ENCODE assay signal across 8 mouse cellular contexts in genomic region chr1:55194064-55194915, GRCm38 (mm10). TPM values are rescaled to one million over a fixed set of nuclear protein-coding genes. Genes with fewer than 3 reads are reported as not detected.
DNase-seq lines count a peak whose midpoint lies in the region; ATAC-seq lines count a peak whose summit lies in the region.

No protein-coding gene starts in this region.

- peak overlapping the region; percentile 40 for H3K4me2 ChIP-seq in hindbrain, embryonic 13.5 days
- peak overlapping the region; percentile 49 for H3K4me2 ChIP-seq in midbrain, embryonic 16.5 days (ENCODE audit: low read length)

- H3K4me1 ChIP-seq in hindbrain, embryonic 13.5 days (replicated peaks), result peaks cover 32% of the 10 kb centered on the region
- peaks cover 21% of the 10 kb centered on the region for H3K4me1 ChIP-seq in midbrain, embryonic 16.5 days (ENCODE audit: control insufficient read depth, insufficient read depth, low read length)

- no peaks in the 10 kb centered on the region for H3K9me3 ChIP-seq in hindbrain, embryonic 13.5 days
- no peaks in the 10 kb centered on the region for H3K9me3 ChIP-seq in midbrain, embryonic 16.5 days (replicated peaks; ENCODE audit: control insufficient read depth, low read length, poor library complexity, severe bottlenecking)

- no peak overlapping the region for H3K4me3 ChIP-seq in hindbrain, embryonic 13.5 days
- H3K4me3 ChIP-seq in midbrain, embryonic 16.5 days (ENCODE audit: low read depth, low read length), result 0 out of 2 replicates have a peak overlapping the region, but pooled peaks have one; percentile 8

- intact Hi-C loops in left cerebral cortex, postnatal 4 days (cut with DNase I), result no loop called here

- no peaks in the 10 kb centered on the region for H3K36me3 ChIP-seq in hindbrain, embryonic 13.5 days
- no peaks in the 10 kb centered on the region for H3K36me3 ChIP-seq in midbrain, embryonic 16.5 days (ENCODE audit: control insufficient read depth, insufficient read depth, low read length)

- peak; percentile 42 for DNase-seq in embryo, embryonic 11 days
- no peak for DNase-seq in embryo, embryonic 10 days (ENCODE audit: low spot score)
- peak; percentile 31 for DNase-seq in left cerebral cortex, postnatal 4 days
- no peak for DNase-seq in left cerebral cortex, adult 11 months (ENCODE audit: low spot score)
- DNase-seq in ovary, adult 18-20 months (ENCODE audit: low spot score), result no peak
- no peak for DNase-seq in gastrocnemius, adult 18-20 months (ENCODE audit: low spot score)

- H3K27ac ChIP-seq in hindbrain, embryonic 13.5 days, result no peak overlapping the region
- 0 out of 2 replicates have a peak overlapping the region, but pooled peaks have one; percentile 20 for H3K27ac ChIP-seq in midbrain, embryonic 16.5 days (ENCODE audit: low read length)

- no peak overlapping the region for H3K9ac ChIP-seq in hindbrain, embryonic 13.5 days
- H3K9ac ChIP-seq in midbrain, embryonic 16.5 days (ENCODE audit: low read depth, low read length), result peak overlapping the region; percentile 24; the same call in 1 of the 2 replicates

- H3K27me3 ChIP-seq in hindbrain, embryonic 13.5 days, result no peaks in the 10 kb centered on the region
- H3K27me3 ChIP-seq in midbrain, embryonic 16.5 days (ENCODE audit: control insufficient read depth, insufficient read depth, low read depth, low read length), result no peaks in the 10 kb centered on the region

- 20% methylated on average over 19 of the region's 19 CpGs for WGBS in hindbrain, embryonic 13.5 days
- 10% methylated on average over 19 of the region's 19 CpGs for whole genome bisulfite sequencing in midbrain, embryonic 16.5 days

- ATAC-seq in hindbrain, embryonic 13.5 days (ENCODE audit: low FRiP score), result no peak
- ATAC-seq in midbrain, embryonic 16.5 days, result peak; percentile 49

RNA-seq across cellular contexts. Expression of gene Rftn2, which starts 32.3 kb away (rescaled TPM):
- total RNA-seq in left cerebral cortex, postnatal 4 days (2021), result 10 to 100 TPM; 13.0 to 13.6 TPM
- polyA plus RNA-seq in hindbrain, embryonic 13.5 days (2015; fragmentation: Nextera tagmentation; extraction: Ambion mirVana), result 10.0 and 11.3 TPM in 2 replicates
- 7.9 and 10.6 TPM in 2 replicates for polyA plus RNA-seq in midbrain, embryonic 16.5 days (2015; fragmentation: Nextera tagmentation; extraction: Ambion mirVana)
- 1 to 10 TPM; 2.4 to 3.3 TPM for total RNA-seq in gastrocnemius, adult 18-20 months (2021)

RNA-seq across cellular contexts. Expression of gene Mars2, which starts 42.7 kb away (rescaled TPM):
- total RNA-seq in left cerebral cortex, postnatal 4 days (2021), result 10 to 100 TPM; 16.8 to 20.0 TPM
- 3.5 TPM in 2 replicates for polyA plus RNA-seq in hindbrain, embryonic 13.5 days (2015; fragmentation: Nextera tagmentation; extraction: Ambion mirVana)
- polyA plus RNA-seq in midbrain, embryonic 16.5 days (2015; fragmentation: Nextera tagmentation; extraction: Ambion mirVana), result 3.7 and 4.0 TPM in 2 replicates
- total RNA-seq in gastrocnemius, adult 18-20 months (2021), result 1 to 10 TPM; 2.5 TPM

Comparison
In these comparisons a context has a peak if more than half of its experiments do, and no peak if none do; other contexts are left out.
1. DNase-seq: peak in embryo, embryonic 11 days (single experiment) and left cerebral cortex, postnatal 4 days (single experiment); none in embryo, embryonic 10 days (single experiment), left cerebral cortex, adult 11 months (single experiment), ovary, adult 18-20 months (single experiment) and gastrocnemius, adult 18-20 months (single experiment).
2. RNA of gene Mars2, which starts 42.7 kb away (total RNA-seq): 16.8 to 20.0 TPM in left cerebral cortex, postnatal 4 days; 2.5 TPM in gastrocnemius, adult 18-20 months; every median in the first group is over 4 times any median in the second.